Mouse (Mus musculus): Measurements from ENCODE around the gene Wbp1l. TPM values are rescaled to one million over a fixed set of nuclear protein-coding genes. Genes with fewer than 3 reads are reported as not detected.
A peak's percentile ranks its signal among the peaks of the same experiment; 100 is the strongest.

Wbp1l gene
- polyA plus RNA-seq, 1 experiment from 2014 or later = 31.5 TPM

GRCm38 (mm10) chr19:46655626-46656025 lies 56.7 kb downstream of the Wbp1l start:
- WGBS = 95% methylated on average over 10 of the region's 10 CpGs
- Histone ChIP-seq H3K9ac (ENCODE audit: low read depth, low read length) (no peak overlapping the region), H3K27me3 (ENCODE audit: control insufficient read depth, insufficient read depth, low read length) (no peaks in the 10 kb centered on the region), H3K36me3 (ENCODE audit: control insufficient read depth, insufficient read depth, low read length) (peaks cover 18% of the 10 kb centered on the region; the same call in 1 of the 2 replicates), H3K4me2 (replicated peaks; ENCODE audit: low read depth, low read length) (no peak overlapping the region), H3K4me1 (replicated peaks; ENCODE audit: control insufficient read depth, insufficient read depth, low read length) (no peaks in the 10 kb centered on the region), H3K27ac (ENCODE audit: low read depth, low read length) (no peak overlapping the region), H3K9me3 (ENCODE audit: control insufficient read depth, low read length) (no peaks in the 10 kb centered on the region), H3K4me3 (ENCODE audit: low read depth, low read length) (no peak overlapping the region)
- no peak for ATAC-seq (ENCODE audit: low FRiP score)
- no peak for DNase-seq (ENCODE audit: low spot score)

- peaks cover 18% of the 10 kb centered on the region; the same call in 1 of the 2 replicates for H3K36me3 ChIP-seq (ENCODE audit: control insufficient read depth, insufficient read depth, low read length)
- no peak for ATAC-seq (ENCODE audit: low FRiP score)
- H3K9me3 ChIP-seq (ENCODE audit: control insufficient read depth, low read length) = no peaks in the 10 kb centered on the region
- no peak for DNase-seq (ENCODE audit: low spot score)
- H3K4me3 ChIP-seq (ENCODE audit: low read depth, low read length) = no peak overlapping the region
- no peaks in the 10 kb centered on the region for H3K27me3 ChIP-seq (ENCODE audit: control insufficient read depth, insufficient read depth, low read length)
- no peak overlapping the region for H3K27ac ChIP-seq (ENCODE audit: low read depth, low read length)
- WGBS = 93% methylated on average over 21 of the region's 21 CpGs
- no peaks in the 10 kb centered on the region for H3K4me1 ChIP-seq (replicated peaks; ENCODE audit: control insufficient read depth, insufficient read depth, low read length)
- no peak overlapping the region for H3K4me2 ChIP-seq (replicated peaks; ENCODE audit: low read depth, low read length)
- no peak overlapping the region for H3K9ac ChIP-seq (ENCODE audit: low read depth, low read length)
Measured at GRCm38 (mm10) chr19:46656151-46656840, 57.4 kb downstream of the Wbp1l start.

GRCm38 (mm10) chr19:46657339-46658020 lies 58.6 kb downstream of the Wbp1l start:
- H3K4me2 ChIP-seq (replicated peaks; ENCODE audit: low read depth, low read length) = no peak overlapping the region
- ATAC-seq (ENCODE audit: low FRiP score) = no peak
- H3K4me1 ChIP-seq (replicated peaks; ENCODE audit: control insufficient read depth, insufficient read depth, low read length) = no peaks in the 10 kb centered on the region
- no peaks in the 10 kb centered on the region for H3K27me3 ChIP-seq (ENCODE audit: control insufficient read depth, insufficient read depth, low read length)
- no peaks in the 10 kb centered on the region for H3K9me3 ChIP-seq (ENCODE audit: control insufficient read depth, low read length)
- WGBS = 91% methylated on average over 3 of the region's 3 CpGs
- H3K27ac ChIP-seq (ENCODE audit: low read depth, low read length) = no peak overlapping the region
- no peak overlapping the region for H3K9ac ChIP-seq (ENCODE audit: low read depth, low read length)
- H3K4me3 ChIP-seq (ENCODE audit: low read depth, low read length) = no peak overlapping the region
- peaks cover 18% of the 10 kb centered on the region; the same call in 1 of the 2 replicates for H3K36me3 ChIP-seq (ENCODE audit: control insufficient read depth, insufficient read depth, low read length)
- DNase-seq (ENCODE audit: low spot score) = peak; percentile 33

- DNase-seq (ENCODE audit: low spot score) = no peak
- Histone ChIP-seq H3K36me3 (ENCODE audit: control insufficient read depth, insufficient read depth, low read length) (peaks cover 15% of the 10 kb centered on the region; the same call in 1 of the 2 replicates), H3K4me3 (ENCODE audit: low read depth, low read length) (no peak overlapping the region), H3K27me3 (ENCODE audit: control insufficient read depth, insufficient read depth, low read length) (no peaks in the 10 kb centered on the region), H3K9ac (ENCODE audit: low read depth, low read length) (no peak overlapping the region), H3K4me1 (replicated peaks; ENCODE audit: control insufficient read depth, insufficient read depth, low read length) (no peaks in the 10 kb centered on the region), H3K4me2 (replicated peaks; ENCODE audit: low read depth, low read length) (no peak overlapping the region), H3K9me3 (ENCODE audit: control insufficient read depth, low read length) (no peaks in the 10 kb centered on the region), H3K27ac (ENCODE audit: low read depth, low read length) (no peak overlapping the region)
- WGBS = 95% methylated on average over 7 of the region's 7 CpGs
- no peak for ATAC-seq (ENCODE audit: low FRiP score)
Measured at GRCm38 (mm10) chr19:46658348-46658747, 59.5 kb downstream of the Wbp1l start.

- H3K27ac ChIP-seq (ENCODE audit: low read depth, low read length) = no peak overlapping the region
- no peaks in the 10 kb centered on the region for H3K27me3 ChIP-seq (ENCODE audit: control insufficient read depth, insufficient read depth, low read length)
- H3K4me2 ChIP-seq (replicated peaks; ENCODE audit: low read depth, low read length) = no peak overlapping the region
- no peak for DNase-seq (ENCODE audit: low spot score)
- no peaks in the 10 kb centered on the region for H3K4me1 ChIP-seq (replicated peaks; ENCODE audit: control insufficient read depth, insufficient read depth, low read length)
- H3K36me3 ChIP-seq (ENCODE audit: control insufficient read depth, insufficient read depth, low read length) = peaks cover 15% of the 10 kb centered on the region; the same call in 1 of the 2 replicates
- no peaks in the 10 kb centered on the region for H3K9me3 ChIP-seq (ENCODE audit: control insufficient read depth, low read length)
- 90% methylated on average over 9 of the region's 9 CpGs for WGBS
- no peak for ATAC-seq (ENCODE audit: low FRiP score)
- no peak overlapping the region for H3K4me3 ChIP-seq (ENCODE audit: low read depth, low read length)
- H3K9ac ChIP-seq (ENCODE audit: low read depth, low read length) = no peak overlapping the region
Measured at GRCm38 (mm10) chr19:46658851-46659250, 60.0 kb downstream of the Wbp1l start.

GRCm38 (mm10) chr19:46661511-46661910 lies 62.6 kb downstream of the Wbp1l start:
- no peak overlapping the region for H3K4me2 ChIP-seq (replicated peaks; ENCODE audit: low read depth, low read length)
- ATAC-seq (ENCODE audit: low FRiP score) = no peak
- peaks cover 6% of the 10 kb centered on the region; the same call in 1 of the 2 replicates for H3K36me3 ChIP-seq (ENCODE audit: control insufficient read depth, insufficient read depth, low read length)
- H3K9me3 ChIP-seq (ENCODE audit: control insufficient read depth, low read length) = no peaks in the 10 kb centered on the region
- H3K27ac ChIP-seq (ENCODE audit: low read depth, low read length) = no peak overlapping the region
- no peaks in the 10 kb centered on the region for H3K27me3 ChIP-seq (ENCODE audit: control insufficient read depth, insufficient read depth, low read length)
- no peak overlapping the region for H3K9ac ChIP-seq (ENCODE audit: low read depth, low read length)
- H3K4me1 ChIP-seq (replicated peaks; ENCODE audit: control insufficient read depth, insufficient read depth, low read length) = no peaks in the 10 kb centered on the region
- H3K4me3 ChIP-seq (ENCODE audit: low read depth, low read length) = no peak overlapping the region
- DNase-seq (ENCODE audit: low spot score) = no peak
- WGBS = 71% methylated on average over 4 of the region's 4 CpGs

- Histone ChIP-seq H3K9ac (ENCODE audit: low read depth, low read length) (no peak overlapping the region), H3K27me3 (ENCODE audit: control insufficient read depth, insufficient read depth, low read length) (no peaks in the 10 kb centered on the region), H3K4me2 (replicated peaks; ENCODE audit: low read depth, low read length) (no peak overlapping the region), H3K27ac (ENCODE audit: low read depth, low read length) (no peak overlapping the region), H3K4me3 (ENCODE audit: low read depth, low read length) (no peak overlapping the region), H3K36me3 (ENCODE audit: control insufficient read depth, insufficient read depth, low read length) (no peaks in the 10 kb centered on the region), H3K4me1 (replicated peaks; ENCODE audit: control insufficient read depth, insufficient read depth, low read length) (no peaks in the 10 kb centered on the region), H3K9me3 (ENCODE audit: control insufficient read depth, low read length) (no peaks in the 10 kb centered on the region)
- no peak for DNase-seq (ENCODE audit: low spot score)
- ATAC-seq (ENCODE audit: low FRiP score) = no peak
- 87% methylated on average over 8 of the region's 8 CpGs for WGBS
Measured at GRCm38 (mm10) chr19:46662214-46662613, 63.3 kb downstream of the Wbp1l start.

- no peaks in the 10 kb centered on the region for H3K4me1 ChIP-seq (replicated peaks; ENCODE audit: control insufficient read depth, insufficient read depth, low read length)
- H3K4me3 ChIP-seq (ENCODE audit: low read depth, low read length) = no peak overlapping the region
- no peaks in the 10 kb centered on the region for H3K9me3 ChIP-seq (ENCODE audit: control insufficient read depth, low read length)
- H3K9ac ChIP-seq (ENCODE audit: low read depth, low read length) = no peak overlapping the region
- no peak overlapping the region for H3K27ac ChIP-seq (ENCODE audit: low read depth, low read length)
- DNase-seq (ENCODE audit: low spot score) (no peak), ATAC-seq (ENCODE audit: low FRiP score) (no peak)
- H3K27me3 ChIP-seq (ENCODE audit: control insufficient read depth, insufficient read depth, low read length) = no peaks in the 10 kb centered on the region
- whole genome bisulfite sequencing = 82% methylated on average over 6 of the region's 6 CpGs
- no peak overlapping the region for H3K4me2 ChIP-seq (replicated peaks; ENCODE audit: low read depth, low read length)
- H3K36me3 ChIP-seq (ENCODE audit: control insufficient read depth, insufficient read depth, low read length) = no peaks in the 10 kb centered on the region
Measured at GRCm38 (mm10) chr19:46662784-46663183, 63.9 kb downstream of the Wbp1l start.

GRCm38 (mm10) chr19:46665474-46665873 lies 66.6 kb downstream of the Wbp1l start:
- Histone ChIP-seq H3K9me3 (ENCODE audit: control insufficient read depth, low read length) (no peaks in the 10 kb centered on the region), H3K27me3 (ENCODE audit: control insufficient read depth, insufficient read depth, low read length) (no peaks in the 10 kb centered on the region), H3K9ac (ENCODE audit: low read depth, low read length) (no peak overlapping the region), H3K4me3 (ENCODE audit: low read depth, low read length) (no peak overlapping the region), H3K36me3 (ENCODE audit: control insufficient read depth, insufficient read depth, low read length) (no peaks in the 10 kb centered on the region), H3K4me1 (replicated peaks; ENCODE audit: control insufficient read depth, insufficient read depth, low read length) (no peaks in the 10 kb centered on the region), H3K4me2 (replicated peaks; ENCODE audit: low read depth, low read length) (no peak overlapping the region), H3K27ac (ENCODE audit: low read depth, low read length) (no peak overlapping the region)
- DNase-seq (ENCODE audit: low spot score) = peak; percentile 30
- WGBS = 63% methylated on average over 7 of the region's 7 CpGs
- no peak for ATAC-seq (ENCODE audit: low FRiP score)
